Mouse (Mus musculus) frontal cortex, adult 2 months (tissue): ENCODE results near the gene Slc35e2. TPM values are rescaled to one million over a fixed set of nuclear protein-coding genes. Genes with fewer than 3 reads are reported as not detected.

ENCODE experiments used
- DNase-seq, 2 experiments: peaks; one replicate each; pipeline ENCODE4 v3.0.0; 2022; ENCODE audit warnings: low spot score in 1 of 2; ENCODE audit errors: extremely low spot score in 1 of 2
- polyA plus RNA-seq: library from polyadenylated mRNA; depleted of rRNA; stranded (reverse); fragments of >200 nt; gene quantifications from 2 replicates; pipeline ENCODE4 v1.2.3, GENCODE M21; 2012

The Slc35e2 gene
- polyA plus RNA-seq, 1 experiment = 19.6 TPM

GRCm38 (mm10) chr4:155574931-155575330 is 26.3 kb upstream of the Slc35e2 start:
- no peak for DNase-seq

GRCm38 (mm10) chr4:155575521-155575920 is 25.7 kb upstream of the Slc35e2 start:
- DNase-seq = no peak

- DNase-seq = no peak
Measured at GRCm38 (mm10) chr4:155577132-155577531, 24.1 kb upstream of the Slc35e2 start.

- DNase-seq = no peak
Measured at GRCm38 (mm10) chr4:155577741-155578140, 23.5 kb upstream of the Slc35e2 start.

- DNase-seq = no peak
Measured at GRCm38 (mm10) chr4:155578336-155579125, 22.7 kb upstream of the Slc35e2 start.

GRCm38 (mm10) chr4:155580420-155580819 is 20.8 kb upstream of the Slc35e2 start:
- DNase-seq = peak in 1 of 2 experiments; percentile 81

- no peak for DNase-seq
Measured at GRCm38 (mm10) chr4:155582279-155582905, 18.8 kb upstream of the Slc35e2 start.

- no peak for DNase-seq
Measured at GRCm38 (mm10) chr4:155589356-155589755, 11.9 kb upstream of the Slc35e2 start.

GRCm38 (mm10) chr4:155591012-155591719 is 10.1 kb upstream of the Slc35e2 start:
- DNase-seq = no peak

- DNase-seq = no peak
Measured at GRCm38 (mm10) chr4:155593780-155594179, 7.4 kb upstream of the Slc35e2 start.

- DNase-seq = no peak
Measured at GRCm38 (mm10) chr4:155595777-155596176, 5.4 kb upstream of the Slc35e2 start.

- no peak for DNase-seq
Measured at GRCm38 (mm10) chr4:155596606-155597005, 4.6 kb upstream of the Slc35e2 start.

- DNase-seq = no peak
Measured at GRCm38 (mm10) chr4:155598536-155598935, 2.7 kb upstream of the Slc35e2 start.

- no peak for DNase-seq
Measured at GRCm38 (mm10) chr4:155599901-155600825, 1.1 kb upstream of the Slc35e2 start.

GRCm38 (mm10) chr4:155601997-155602456 is 811 bp downstream of the Slc35e2 start:
- DNase-seq = peak in 1 of 2 experiments; percentile 22

- no peak for DNase-seq
Measured at GRCm38 (mm10) chr4:155602753-155603152, 1.5 kb downstream of the Slc35e2 start.

- no peak for DNase-seq
Measured at GRCm38 (mm10) chr4:155603801-155604200, 2.6 kb downstream of the Slc35e2 start.

GRCm38 (mm10) chr4:155605132-155605531 is 3.9 kb downstream of the Slc35e2 start:
- DNase-seq = no peak

GRCm38 (mm10) chr4:155606825-155607224 is 5.6 kb downstream of the Slc35e2 start:
- DNase-seq = no peak

GRCm38 (mm10) chr4:155611860-155612259 is 10.6 kb downstream of the Slc35e2 start:
- no peak for DNase-seq
